Mouse (Mus musculus) heart, postnatal 0 days (tissue): ENCODE data around the gene Ptpro. TPM values are rescaled to one million over a fixed set of nuclear protein-coding genes. Genes with fewer than 3 reads are reported as not detected.

Source experiments
- ATAC-seq: fragments of 200-750 bp; cut with Nextera tagmentation; 2 replicates; pipeline ENCODE4 v1.8.0; 2017; ENCODE audit warnings: low read depth, moderate number of reproducible peaks, moderate library complexity; ENCODE audit not compliant: insufficient read depth
- DNase-seq: peaks from one replicate; pipeline ENCODE4 v3.0.0-alpha.2; 2016; ENCODE audit warnings: low spot score
- H3K27ac ChIP-seq: fragments of 300-500 bp; sonication (generic); 2 replicates; pipeline ENCODE4 v1.5.1; 2014; ENCODE audit warnings: low read depth, mild to moderate bottlenecking
- H3K27me3 ChIP-seq: fragments of 300-500 bp; sonication (generic); 2 replicates; pipeline ENCODE4 v1.6.1; 2014; ENCODE audit warnings: low read length, mixed read lengths; ENCODE audit not compliant: control insufficient read depth, insufficient read depth
- H3K36me3 ChIP-seq: fragments of 300-500 bp; sonication (generic); replicated peaks from 2 replicates; pipeline ENCODE4 v1.6.1; 2014; ENCODE audit warnings: low read length, mixed read lengths; ENCODE audit not compliant: control insufficient read depth, insufficient read depth
- H3K4me1 ChIP-seq: fragments of 300-500 bp; sonication (generic); 2 replicates; pipeline ENCODE4 v1.6.1; 2014; ENCODE audit warnings: antibody characterized with exemption; ENCODE audit not compliant: control insufficient read depth, insufficient read depth
- H3K4me2 ChIP-seq: fragments of 300-500 bp; sonication (generic); 2 replicates; pipeline ENCODE4 v1.6.1; 2014; ENCODE audit warnings: low read depth, mild to moderate bottlenecking, low read length, moderate library complexity
- H3K4me3 ChIP-seq: fragments of 300-500 bp; sonication (generic); 2 replicates; pipeline ENCODE4 v1.5.1; 2014; ENCODE audit warnings: low read depth, low read length
- H3K9ac ChIP-seq: fragments of 300-500 bp; sonication (generic); replicated peaks from 2 replicates; pipeline ENCODE4 v1.6.1; 2014; ENCODE audit warnings: low read depth, low read length, mixed read lengths
- H3K9me3 ChIP-seq: fragments of 300-500 bp; sonication (generic); replicated peaks from 2 replicates; pipeline ENCODE4 v1.6.1; 2016; ENCODE audit warnings: low read length; ENCODE audit not compliant: control insufficient read depth
- CTCF ChIP-seq: IDR thresholded peaks from 2 replicates; pipeline ENCODE4 v1.5.1; 2016; ENCODE audit warnings: antibody characterized with exemption, control low read depth, low read depth
- EP300 ChIP-seq: IDR thresholded peaks from 2 replicates; pipeline ENCODE4 v1.6.1; 2016; ENCODE audit warnings: antibody characterized with exemption, low read depth
- WGBS: fragments of 180-500 bp; shearing (Covaris S2); extraction: QIAGEN DNeasy Blood & Tissue Kit; methylation state at CpG from one replicate; pipeline ENCODE4 v1.1.7; 2014; 5-methylcytosine and 5-hydroxymethylcytosine counted together
- polyA plus RNA-seq: library from polyadenylated mRNA; unstranded; fragments of >200 nt; fragmentation: Nextera tagmentation; extraction: Ambion mirVana; gene quantifications from 2 replicates; pipeline ENCODE4 v1.2.1, GENCODE M21; 2015
- total RNA-seq: library from RNA; depleted of rRNA; stranded (reverse); fragments of >200 nt; gene quantifications from 2 replicates; pipeline ENCODE4 v1.2.3, GENCODE M21; 2014; ENCODE audit warnings: low replicate concordance; rRNA removed

Ptpro gene
- total RNA-seq, result 1.4 and 3.6 TPM in 2 replicates
- 1.7 and 2.3 TPM in 2 replicates for polyA plus RNA-seq

- no peak for TF ChIP-seq EP300
- no peak for TF ChIP-seq CTCF
- no peak for ATAC-seq
These were observed at the start of gene Ptpro for GRCm38 (mm10) chr6:137252194-137252886. Gene Ptpro (plus strand): TSS chr6:137252319.

GRCm38 (mm10) chr6:137202661-137203060, 49.5 kb upstream of the Ptpro start:
- TF ChIP-seq EP300 (no peak), CTCF (no peak)
- DNase-seq (no peak), ATAC-seq (no peak)
- no peaks in the 10 kb centered on the region for H3K36me3 ChIP-seq
- H3K4me3 ChIP-seq, result no peak overlapping the region
- H3K27ac ChIP-seq, result no peak overlapping the region
- 79% methylated on average over 4 of the region's 4 CpGs for WGBS
- no peak overlapping the region for H3K4me2 ChIP-seq
- H3K27me3 ChIP-seq, result no peaks in the 10 kb centered on the region
- H3K4me1 ChIP-seq, result no peaks in the 10 kb centered on the region
- no peaks in the 10 kb centered on the region for H3K9me3 ChIP-seq
- no peak overlapping the region for H3K9ac ChIP-seq

More at GRCm38 (mm10) chr6:137252194-137252886, at the start of gene Ptpro:
- Histone ChIP-seq H3K27ac (no peak within 1 kb of the TSS), H3K9me3 (no peaks in the 10 kb centered on the region), H3K4me3 (peak within 1 kb of the TSS; percentile 24), H3K36me3 (no peaks in the 10 kb centered on the region), H3K9ac (no peak within 1 kb of the TSS), H3K4me1 (no peaks in the 10 kb centered on the region), H3K4me2 (peak within 1 kb of the TSS; percentile 48), H3K27me3 (peaks cover 29% of the 10 kb centered on the region)
- WGBS, result 3% methylated on average over 48 of the region's 53 CpGs
- DNase-seq, result no peak

GRCm38 (mm10) chr6:137205662-137206400, 46.3 kb upstream of the Ptpro start:
- H3K4me3 ChIP-seq, result no peak overlapping the region
- DNase-seq (peak; percentile 43), ATAC-seq (no peak)
- H3K4me1 ChIP-seq, result peaks cover 4% of the 10 kb centered on the region; the same call in 1 of the 2 replicates
- no peaks in the 10 kb centered on the region for H3K27me3 ChIP-seq
- 45% methylated on average over 11 of the region's 11 CpGs for WGBS
- H3K27ac ChIP-seq, result no peak overlapping the region
- H3K9ac ChIP-seq, result no peak overlapping the region
- peaks cover 4% of the 10 kb centered on the region; the same call in 1 of the 2 replicates for H3K9me3 ChIP-seq
- TF ChIP-seq EP300 (no peak), CTCF (peak; percentile 64)
- no peaks in the 10 kb centered on the region for H3K36me3 ChIP-seq
- no peak overlapping the region for H3K4me2 ChIP-seq

- no peak for TF ChIP-seq EP300
- TF ChIP-seq CTCF, result no peak
- Histone ChIP-seq H3K4me1 (peaks cover 4% of the 10 kb centered on the region; the same call in 1 of the 2 replicates), H3K9ac (no peak overlapping the region), H3K27me3 (no peaks in the 10 kb centered on the region), H3K27ac (no peak overlapping the region), H3K36me3 (no peaks in the 10 kb centered on the region), H3K9me3 (peaks cover 4% of the 10 kb centered on the region; the same call in 1 of the 2 replicates), H3K4me2 (no peak overlapping the region), H3K4me3 (no peak overlapping the region)
- no peak for ATAC-seq
- no peak for DNase-seq
- WGBS, result 96% methylated on average over 6 of the region's 6 CpGs
These were observed 45.0 kb upstream of the Ptpro start for GRCm38 (mm10) chr6:137207126-137207525.

- peak; percentile 55 for DNase-seq
- Histone ChIP-seq H3K4me3 (no peak overlapping the region), H3K36me3 (no peaks in the 10 kb centered on the region), H3K27me3 (no peaks in the 10 kb centered on the region), H3K9ac (no peak overlapping the region), H3K9me3 (peaks cover 4% of the 10 kb centered on the region; the same call in 1 of the 2 replicates), H3K27ac (no peak overlapping the region), H3K4me1 (peaks cover 4% of the 10 kb centered on the region; the same call in 1 of the 2 replicates), H3K4me2 (0 out of 2 replicates have a peak overlapping the region, but pooled peaks have one; percentile 4)
- ATAC-seq, result peak; percentile 74
- TF ChIP-seq CTCF (no peak), EP300 (no peak)
- 48% methylated on average over 8 of the region's 8 CpGs for WGBS
These were observed 42.1 kb upstream of the Ptpro start for GRCm38 (mm10) chr6:137209992-137210391.
